Mouse (Mus musculus) stomach, embryonic 14.5 days (tissue): ENCODE measurements around the gene Olfr1445. TPM values are rescaled to one million over a fixed set of nuclear protein-coding genes. Genes with fewer than 3 reads are reported as not detected.

ENCODE experiments used
- polyA plus RNA-seq: library from polyadenylated mRNA; unstranded; fragments of >200 nt; fragmentation: Nextera tagmentation; extraction: Ambion mirVana; gene quantifications from 2 replicates; pipeline ENCODE4 v1.2.1, GENCODE M21; 2014

Gene Olfr1445
- polyA plus RNA-seq, 1 experiment from 2014 or later, result not detected

Other genes with a start within 250 kb of the Olfr1445 start
- not detected in 2 replicates for gene Olfr1442, start 213.4 kb upstream of the Olfr1445 start, polyA plus RNA-seq
- not detected in 2 replicates for gene Olfr1443, start 205.7 kb upstream of the Olfr1445 start, polyA plus RNA-seq
- gene Keg1, start 188.1 kb upstream of the Olfr1445 start, polyA plus RNA-seq, result not detected in 2 replicates
- 1.1 TPM in 2 replicates for gene Cntf, start 118.2 kb upstream of the Olfr1445 start, polyA plus RNA-seq
- 10.4 and 12.0 TPM in 2 replicates for gene Zfp91, start 87.7 kb upstream of the Olfr1445 start, polyA plus RNA-seq
- gene Lpxn, start 87.7 kb upstream of the Olfr1445 start, polyA plus RNA-seq, result 1.7 and 2.3 TPM in 2 replicates
- gene Gm5244, start 37.2 kb upstream of the Olfr1445 start, polyA plus RNA-seq, result not detected in 2 replicates
- gene Olfr1444, start 26.6 kb upstream of the Olfr1445 start, polyA plus RNA-seq, result not detected in 2 replicates
- not detected in 2 replicates for gene Olfr1446, start 9.7 kb downstream of the Olfr1445 start, polyA plus RNA-seq
- not detected in 2 replicates for gene Olfr1447, start 19.9 kb downstream of the Olfr1445 start, polyA plus RNA-seq
- gene Olfr1448, start 40.6 kb downstream of the Olfr1445 start, polyA plus RNA-seq, result not detected in 2 replicates
- not detected in 2 replicates for gene Olfr1449, start 47.0 kb downstream of the Olfr1445 start, polyA plus RNA-seq
- not detected in 2 replicates for gene Olfr1450, start 66.4 kb downstream of the Olfr1445 start, polyA plus RNA-seq
- not detected in 2 replicates for gene Olfr1451, start 111.2 kb downstream of the Olfr1445 start, polyA plus RNA-seq
- not detected in 2 replicates for gene Olfr1453, start 144.5 kb downstream of the Olfr1445 start, polyA plus RNA-seq
- gene Olfr1454, start 176.8 kb downstream of the Olfr1445 start, polyA plus RNA-seq, result not detected in 2 replicates
- not detected in 2 replicates for gene Olfr1457, start 214.0 kb downstream of the Olfr1445 start, polyA plus RNA-seq
- gene Olfr1458, start 222.9 kb downstream of the Olfr1445 start, polyA plus RNA-seq, result not detected in 2 replicates